Mouse (Mus musculus) testis, adult 2 months (tissue): ENCODE measurements around the gene Rbms3.

Experiments used
- CTCF ChIP-seq: fragments of 200-500 bp; IDR thresholded peaks from 2 replicates; pipeline ENCODE4 v1.5.1; 2012; ENCODE audit warnings: low read depth, mild to moderate bottlenecking, inconsistent platforms, low read length, moderate library complexity; ENCODE audit not compliant: control insufficient read depth, insufficient read depth, insufficient replicate concordance
- POLR2A ChIP-seq: fragments of 200-500 bp; IDR thresholded peaks from 2 replicates; pipeline ENCODE4 v1.6.1; 2012; ENCODE audit warnings: low read depth, mild to moderate bottlenecking, inconsistent platforms, low read length, moderate library complexity; ENCODE audit not compliant: control insufficient read depth

DNA sequence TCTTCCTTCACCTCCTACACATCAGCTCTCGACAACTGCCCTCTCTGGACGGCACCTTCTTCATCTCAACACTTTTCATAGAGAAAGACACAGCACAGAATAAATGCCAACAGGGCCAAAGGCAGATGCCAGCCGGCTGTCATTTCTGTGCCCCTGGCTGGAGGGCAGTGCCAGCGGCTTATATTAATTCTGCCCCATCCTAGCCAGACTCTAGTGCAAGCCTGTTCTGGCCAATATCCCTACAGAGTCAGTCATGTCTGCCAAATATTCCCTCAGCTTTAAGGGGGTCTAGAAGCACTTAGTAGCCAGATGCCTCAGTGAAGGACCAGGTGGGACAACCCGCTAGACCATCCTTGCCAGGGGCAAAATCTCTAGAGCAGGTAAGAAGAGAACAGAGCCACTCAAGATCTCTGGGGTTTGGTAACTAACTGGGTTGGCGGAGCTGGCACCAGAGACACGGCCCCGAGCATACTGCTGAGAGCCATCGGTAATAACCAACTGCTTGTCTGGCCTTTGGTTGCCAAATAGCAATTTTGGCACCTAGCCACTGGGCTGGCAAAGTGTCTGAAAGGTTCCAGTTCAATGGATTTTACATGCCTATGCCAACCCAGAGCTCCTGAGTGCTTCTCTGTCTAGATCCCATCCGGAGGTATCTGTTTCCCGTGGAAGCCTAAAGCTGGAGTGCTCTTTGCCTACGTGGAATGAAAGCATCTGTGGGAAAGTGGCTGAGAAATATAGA is 540.1 kb downstream of the Rbms3 start:
- no peak for TF ChIP-seq CTCF
- no peak for TF ChIP-seq POLR2A
